Mouse (Mus musculus): Measurements from ENCODE around the gene Smad5. TPM values are rescaled to one million over a fixed set of nuclear protein-coding genes. Genes with fewer than 3 reads are reported as not detected.

Smad5 gene
- total and polyA plus RNA-seq, 3 experiments = 8.0 to 11.3 TPM; not detected in 1

DNA sequence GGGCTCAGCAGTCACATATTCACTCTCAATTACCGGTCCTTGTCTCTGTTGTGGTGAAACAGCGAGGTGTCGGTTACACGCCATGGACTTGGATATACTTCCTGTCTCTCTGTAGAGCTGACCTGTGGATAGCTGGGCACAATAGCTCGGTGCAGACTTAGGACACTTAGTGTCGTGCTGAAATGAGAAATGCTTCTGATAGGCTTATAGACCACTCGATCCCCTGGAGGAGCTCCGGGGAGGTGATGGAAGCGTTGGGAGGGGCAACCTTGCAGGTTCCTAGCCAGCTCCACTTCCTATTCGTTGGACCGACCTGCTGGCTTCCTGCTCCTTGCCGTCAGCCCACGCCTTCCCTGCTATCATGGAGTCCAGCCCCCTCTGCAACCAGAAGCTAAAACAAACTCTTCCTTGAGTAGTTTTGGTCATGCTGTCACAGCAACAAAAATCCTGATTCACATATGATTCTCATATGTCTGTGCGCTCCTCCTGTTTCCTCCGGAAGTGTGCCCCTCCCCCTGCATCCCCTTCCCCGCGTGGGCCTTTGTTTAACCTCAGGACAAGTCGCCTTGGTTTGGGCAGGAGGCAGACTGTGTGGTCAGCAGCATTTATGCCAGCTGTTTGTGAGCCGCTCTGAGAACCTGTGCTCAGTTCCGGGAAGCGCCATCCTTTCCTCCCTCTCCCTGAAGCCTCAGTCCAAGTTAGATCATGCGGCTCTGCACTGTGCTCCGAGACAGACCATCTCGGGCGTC is 62.6 kb downstream of the Smad5 start:
- Histone ChIP-seq H3K4me3 (ENCODE audit: control insufficient read depth in 1 of 2, insufficient read depth in 1 of 2, low read depth in 2 of 2, low read length in 2 of 2) (no peak overlapping the region), H3K27ac (ENCODE audit: control insufficient read depth, low read depth, low read length) (no peak overlapping the region), H3K27me3 (ENCODE audit: control insufficient read depth in 1 of 2, insufficient read depth in 2 of 2, low read length in 2 of 2) (no peaks in the 10 kb centered on the region), H3K79me2 (ENCODE audit: control insufficient read depth, insufficient read depth, low read length, poor library complexity) (no peaks in the 10 kb centered on the region), H3K9ac (ENCODE audit: control insufficient read depth, low read depth, low read length, poor library complexity, severe bottlenecking) (no peak overlapping the region), H3K36me3 (ENCODE audit: control insufficient read depth in 1 of 2, insufficient read depth in 2 of 2, low read length in 2 of 2) (no peaks in the 10 kb centered on the region), H3K9me3 (replicated peaks; ENCODE audit: insufficient read depth, low read length) (no peaks in the 10 kb centered on the region), H3K4me1 (ENCODE audit: control insufficient read depth in 1 of 2, insufficient read depth in 2 of 2, low read length in 2 of 2) (no peaks in the 10 kb centered on the region)
- TF ChIP-seq ZKSCAN1 (IDR thresholded peaks at IDR 0.05; ENCODE audit: low read depth, low read length) = no peak
- TF ChIP-seq MAX (IDR thresholded peaks at IDR 0.05; ENCODE audit: low read length) = no peak
- no peak for TF ChIP-seq ETS1 (IDR thresholded peaks at IDR 0.05; ENCODE audit: low read depth, low read length)
- no peak for TF ChIP-seq MXI1 (IDR thresholded peaks at IDR 0.05; ENCODE audit: low read depth, low read length)
- TF ChIP-seq POLR2A (IDR thresholded peaks at IDR 0.05; ENCODE audit: control insufficient read depth in 1 of 2, insufficient read depth in 1 of 2, low read depth in 1 of 2, low read length in 2 of 2, poor library complexity in 1 of 2) = no peak
- no peak for TF ChIP-seq ZC3H11A (IDR thresholded peaks at IDR 0.05; ENCODE audit: low read depth, low read length)
- TF ChIP-seq MYB (IDR thresholded peaks at IDR 0.05; ENCODE audit: low read depth, low read length) = no peak
- no peak for TF ChIP-seq MAZ (IDR thresholded peaks at IDR 0.05; ENCODE audit: low read depth, low read length)
- no peak for TF ChIP-seq NRF1 (IDR thresholded peaks at IDR 0.05; ENCODE audit: insufficient read depth, low read depth, low read length, poor library complexity, severe bottlenecking)
- TF ChIP-seq TAL1 (IDR thresholded peaks at IDR 0.05; ENCODE audit: low read length) = no peak
- TF ChIP-seq GATA1 (IDR thresholded peaks at IDR 0.05; ENCODE audit: low read depth, low read length) = no peak
- no peak for TF ChIP-seq CTCF (IDR thresholded peaks at IDR 0.05 in 2 of 3, conservative IDR thresholded peaks at IDR 0.05 in 1 of 3; ENCODE audit: control insufficient read depth in 1 of 3, insufficient read depth in 1 of 3, low read depth in 2 of 3, low read length in 3 of 3, poor library complexity in 1 of 3, severe bottlenecking in 1 of 3)
- TF ChIP-seq E2F4 (IDR thresholded peaks at IDR 0.05; ENCODE audit: borderline replicate concordance, low read depth, low read length) = no peak
- no peak for TF ChIP-seq POLR2AphosphoS5 (IDR thresholded peaks at IDR 0.05; ENCODE audit: borderline replicate concordance, low read depth, low read length)
- no peak for TF ChIP-seq TCF12 (IDR thresholded peaks at IDR 0.05; ENCODE audit: low read depth, low read length)
- TF ChIP-seq USF2 (IDR thresholded peaks at IDR 0.05; ENCODE audit: borderline replicate concordance in 1 of 2, insufficient read depth in 1 of 2, low read depth in 1 of 2, low read length in 2 of 2) = no peak
- no peak for DNase-seq (ENCODE audit: low read depth, low spot score)

GRCm38 (mm10) chr13:56766211-56766610 is 63.4 kb downstream of the Smad5 start:
- Histone ChIP-seq H3K4me1 (ENCODE audit: control insufficient read depth in 1 of 2, insufficient read depth in 2 of 2, low read length in 2 of 2) (no peaks in the 10 kb centered on the region), H3K27me3 (ENCODE audit: control insufficient read depth in 1 of 2, insufficient read depth in 2 of 2, low read length in 2 of 2) (no peaks in the 10 kb centered on the region), H3K9ac (ENCODE audit: control insufficient read depth, low read depth, low read length, poor library complexity, severe bottlenecking) (no peak overlapping the region), H3K36me3 (ENCODE audit: control insufficient read depth in 1 of 2, insufficient read depth in 2 of 2, low read length in 2 of 2) (no peaks in the 10 kb centered on the region), H3K4me3 (ENCODE audit: control insufficient read depth in 1 of 2, insufficient read depth in 1 of 2, low read depth in 2 of 2, low read length in 2 of 2) (no peak overlapping the region), H3K79me2 (ENCODE audit: control insufficient read depth, insufficient read depth, low read length, poor library complexity) (no peaks in the 10 kb centered on the region), H3K27ac (ENCODE audit: control insufficient read depth, low read depth, low read length) (no peak overlapping the region), H3K9me3 (replicated peaks; ENCODE audit: insufficient read depth, low read length) (no peaks in the 10 kb centered on the region)
- TF ChIP-seq MAFK (IDR thresholded peaks at IDR 0.05; ENCODE audit: borderline replicate concordance, low read depth, low read length) (no peak), GATA1 (IDR thresholded peaks at IDR 0.05; ENCODE audit: low read depth, low read length) (no peak), MXI1 (IDR thresholded peaks at IDR 0.05; ENCODE audit: low read depth, low read length) (no peak), EP300 (IDR thresholded peaks at IDR 0.05; ENCODE audit: low read depth in 1 of 2, low read length in 2 of 2) (no peak), JUND (IDR thresholded peaks at IDR 0.05; ENCODE audit: low read depth, low read length) (no peak), KAT2A (conservative IDR thresholded peaks at IDR 0.05; ENCODE audit: low read depth, low read length) (no peak), NELFE (IDR thresholded peaks at IDR 0.05; ENCODE audit: low read depth, low read length) (no peak), TCF12 (IDR thresholded peaks at IDR 0.05; ENCODE audit: low read depth, low read length) (no peak), HCFC1 (IDR thresholded peaks at IDR 0.05; ENCODE audit: low read depth, low read length) (no peak), RCOR1 (IDR thresholded peaks at IDR 0.05; ENCODE audit: low read depth, low read length) (no peak), GABPA (IDR thresholded peaks at IDR 0.05; ENCODE audit: low read depth, low read length) (no peak), CTCF (IDR thresholded peaks at IDR 0.05 in 2 of 3, conservative IDR thresholded peaks at IDR 0.05 in 1 of 3; ENCODE audit: control insufficient read depth in 1 of 3, insufficient read depth in 1 of 3, low read depth in 2 of 3, low read length in 3 of 3, poor library complexity in 1 of 3, severe bottlenecking in 1 of 3) (no peak), NRF1 (IDR thresholded peaks at IDR 0.05; ENCODE audit: insufficient read depth, low read depth, low read length, poor library complexity, severe bottlenecking) (no peak), ELF1 (IDR thresholded peaks at IDR 0.05; ENCODE audit: low read depth, low read length) (no peak), MEF2A (IDR thresholded peaks at IDR 0.05; ENCODE audit: extremely low read depth, insufficient replicate concordance, low read depth, low read length, poor library complexity, severe bottlenecking) (no peak), ZKSCAN1 (IDR thresholded peaks at IDR 0.05; ENCODE audit: low read depth, low read length) (no peak), ZNF384 (IDR thresholded peaks at IDR 0.05; ENCODE audit: low read depth, low read length) (no peak)
- no peak for DNase-seq (ENCODE audit: low read depth, low spot score)

All from MEL (cell line).